23 mouse cellular contexts compared by ENCODE assay signal in genomic region chr2:35879887-35880286, GRCm38 (mm10).
DNase-seq lines count a peak whose midpoint lies in the region; ATAC-seq and TF ChIP-seq lines count a peak whose summit lies in the region.
"Had no signal": no experiment of that assay in that cellular context is flagged by ENCODE, and none has a peak within 500 bp of the region (broad histone marks: within the 10 kb centered on the region; RNA-seq: fewer than 3 reads in every experiment).

No protein-coding gene starts in this region.

- TF ChIP-seq CTCF in hindbrain, postnatal 0 days (IDR thresholded peaks at IDR 0.05; ENCODE audit: low read depth) = no peak

- H3K9ac ChIP-seq in heart, embryonic 12.5 days = no peak overlapping the region
- H3K9ac ChIP-seq in hindbrain, postnatal 0 days (replicated peaks; ENCODE audit: low read length) = no peak overlapping the region
- no peak overlapping the region for H3K9ac ChIP-seq in liver, embryonic 11.5 days (ENCODE audit: low read depth, low read length)
- H3K9ac ChIP-seq: embryonic facial prominence, embryonic 12.5 days; heart, embryonic 15.5 days; kidney, embryonic 15.5 days; limb, embryonic 13.5 days; liver, embryonic 14.5 days; lung, embryonic 15.5 days; midbrain, embryonic 12.5 days had no signal

- no peak for DNase-seq in heart, postnatal 25 days (ENCODE audit: low spot score)
- peak; percentile 26 for DNase-seq in 3T3-L1 (ENCODE audit: low read depth, low spot score)
- peak; percentile 33 for DNase-seq in ZHBTc4 (ENCODE audit: low read depth, low spot score)
- no peak for DNase-seq in hindbrain, postnatal 0 days (ENCODE audit: low spot score)
- DNase-seq in testis, postnatal 14 days (ENCODE audit: low spot score) = no peak
- DNase-seq in liver, embryonic 11.5 days (ENCODE audit: low spot score) = no peak
- DNase-seq in layer of hippocampus, adult 9-11 months = no peak
- DNase-seq: adrenal gland, adult 8-10 months; cerebellum, adult 9-11 months; gastrocnemius, postnatal 14 days; layer of hippocampus, postnatal 36 days; lung, postnatal 4 days; right cerebral cortex, postnatal 4 days; thymus, postnatal 36 days had no signal

- no peak overlapping the region for H3K4me2 ChIP-seq in heart, embryonic 12.5 days
- no peak overlapping the region for H3K4me2 ChIP-seq in hindbrain, postnatal 0 days (ENCODE audit: low read depth, low read length)
- no peak overlapping the region for H3K4me2 ChIP-seq in liver, embryonic 11.5 days
- H3K4me2 ChIP-seq: embryonic facial prominence, embryonic 12.5 days; heart, embryonic 15.5 days; kidney, embryonic 15.5 days; limb, embryonic 13.5 days; lung, embryonic 15.5 days; midbrain, embryonic 12.5 days had no signal

- no peak overlapping the region for H3K4me3 ChIP-seq in heart, embryonic 12.5 days
- H3K4me3 ChIP-seq in hindbrain, postnatal 0 days (ENCODE audit: low read length) = no peak overlapping the region
- no peak overlapping the region for H3K4me3 ChIP-seq in liver, embryonic 11.5 days (ENCODE audit: low read depth, low read length)
- H3K4me3 ChIP-seq: embryonic facial prominence, embryonic 12.5 days; heart, embryonic 15.5 days; kidney, embryonic 15.5 days; limb, embryonic 13.5 days; lung, embryonic 15.5 days; midbrain, embryonic 12.5 days; myocyte had no signal

- no peak overlapping the region for H3K27ac ChIP-seq in heart, embryonic 12.5 days (ENCODE audit: poor library complexity, severe bottlenecking)
- no peak overlapping the region for H3K27ac ChIP-seq in hindbrain, postnatal 0 days
- H3K27ac ChIP-seq in liver, embryonic 11.5 days (ENCODE audit: low read depth, low read length) = no peak overlapping the region
- H3K27ac ChIP-seq: embryonic facial prominence, embryonic 12.5 days; heart, embryonic 15.5 days; kidney, embryonic 15.5 days; limb, embryonic 13.5 days; liver, embryonic 14.5 days; lung, embryonic 15.5 days; midbrain, embryonic 12.5 days had no signal

- 0 out of 2 replicates have a peak, but pooled peaks have one; percentile 34 for ATAC-seq in heart, embryonic 12.5 days (ENCODE audit: insufficient number of reproducible peaks, low FRiP score)
- ATAC-seq in hindbrain, postnatal 0 days = peak; percentile 50
- no peak for ATAC-seq in liver, embryonic 11.5 days (replicated peaks; ENCODE audit: low FRiP score)

- H3K36me3 ChIP-seq in heart, embryonic 12.5 days = no peaks in the 10 kb centered on the region
- no peaks in the 10 kb centered on the region for H3K36me3 ChIP-seq in hindbrain, postnatal 0 days (ENCODE audit: insufficient read depth, low read length)
- no peaks in the 10 kb centered on the region for H3K36me3 ChIP-seq in liver, embryonic 11.5 days (ENCODE audit: control insufficient read depth, insufficient read depth, low read length)
- H3K36me3 ChIP-seq: embryonic facial prominence, embryonic 12.5 days; heart, embryonic 15.5 days; kidney, embryonic 15.5 days; limb, embryonic 13.5 days; lung, embryonic 15.5 days; midbrain, embryonic 12.5 days had no signal

- H3K27me3 ChIP-seq in heart, embryonic 12.5 days (replicated peaks) = peaks cover 22% of the 10 kb centered on the region
- no peaks in the 10 kb centered on the region for H3K27me3 ChIP-seq in hindbrain, postnatal 0 days (ENCODE audit: insufficient read depth, low read length)
- 0 out of 2 replicates have a peak, but pooled peaks cover 13% of the 10 kb centered on the region for H3K27me3 ChIP-seq in liver, embryonic 11.5 days (replicated peaks; ENCODE audit: control insufficient read depth, insufficient read depth, low read length)
- H3K27me3 ChIP-seq: heart, embryonic 15.5 days; lung, embryonic 15.5 days had no signal

- intact Hi-C loops in heart, postnatal 25 days (cut with DNase I) = no loop called here

- H3K4me1 ChIP-seq in heart, embryonic 12.5 days (replicated peaks) = peaks cover 33% of the 10 kb centered on the region
- no peaks in the 10 kb centered on the region for H3K4me1 ChIP-seq in hindbrain, postnatal 0 days (ENCODE audit: insufficient read depth, low read length)
- H3K4me1 ChIP-seq in liver, embryonic 11.5 days (replicated peaks; ENCODE audit: control insufficient read depth, insufficient read depth, low read length) = no peaks in the 10 kb centered on the region

- no peaks in the 10 kb centered on the region for H3K9me3 ChIP-seq in heart, embryonic 12.5 days (replicated peaks)
- H3K9me3 ChIP-seq in hindbrain, postnatal 0 days (ENCODE audit: low read length) = no peaks in the 10 kb centered on the region
- H3K9me3 ChIP-seq in liver, embryonic 11.5 days (ENCODE audit: control insufficient read depth, low read length) = no peaks in the 10 kb centered on the region
- H3K9me3 ChIP-seq: embryonic facial prominence, embryonic 12.5 days; heart, embryonic 15.5 days; kidney, embryonic 15.5 days; limb, embryonic 13.5 days; lung, embryonic 15.5 days; midbrain, embryonic 12.5 days had no signal

- 69% methylated on average over 4 of the region's 4 CpGs for WGBS in heart, embryonic 12.5 days
- 75% methylated on average over 4 of the region's 4 CpGs for WGBS in hindbrain, postnatal 0 days
- WGBS in liver, embryonic 11.5 days = 74% methylated on average over 4 of the region's 4 CpGs

Comparison
In these comparisons a context has a peak if more than half of its experiments do, and no peak if none do; other contexts are left out.
1. DNase-seq: peak in 3T3-L1 (single experiment) and ZHBTc4 (single experiment); none in heart, postnatal 25 days (single experiment), hindbrain, postnatal 0 days (single experiment), testis, postnatal 14 days (single experiment), liver, embryonic 11.5 days (single experiment) and layer of hippocampus, adult 9-11 months (single experiment).